Mouse (Mus musculus) cerebellum, adult 9-11 months (tissue): ENCODE results near the gene Cd38.

ENCODE experiments used
- DNase-seq: peaks from one replicate; pipeline ENCODE4 v3.0.0; 2022

Cd38 gene

GRCm38 (mm10) chr5:43948111-43948743 is 79.9 kb downstream of the Cd38 start:
- peak; percentile 2 for DNase-seq

GRCm38 (mm10) chr5:43948748-43949275 is 80.5 kb downstream of the Cd38 start:
- no peak for DNase-seq

GRCm38 (mm10) chr5:43953241-43953640 is 84.9 kb downstream of the Cd38 start:
- no peak for DNase-seq

- no peak for DNase-seq
These were observed 91.6 kb downstream of the Cd38 start for GRCm38 (mm10) chr5:43959884-43960440.

- no peak for DNase-seq
These were observed 92.7 kb downstream of the Cd38 start for GRCm38 (mm10) chr5:43961056-43961455.
